Mouse (Mus musculus) embryonic facial prominence, embryonic 15.5 days (tissue): Measurements from ENCODE around the gene Slc16a8. TPM values are rescaled to one million over a fixed set of nuclear protein-coding genes. Genes with fewer than 3 reads are reported as not detected.

ENCODE experiments used
- ATAC-seq: fragments of 200-750 bp; cut with Nextera tagmentation; 2 replicates; pipeline ENCODE4 v1.8.0; 2017; ENCODE audit warnings: low read depth, moderate TSS enrichment; ENCODE audit not compliant: insufficient number of reproducible peaks, low FRiP score, low TSS enrichment
- H3K27ac ChIP-seq: fragments of 300-500 bp; sonication (generic); replicated peaks from 2 replicates; pipeline ENCODE4 v1.5.1; 2015; ENCODE audit warnings: mild to moderate bottlenecking, inconsistent platforms
- H3K27me3 ChIP-seq: fragments of 300-500 bp; sonication (generic); 2 replicates; pipeline ENCODE4 v1.6.1; 2015; ENCODE audit warnings: inconsistent platforms
- H3K36me3 ChIP-seq: fragments of 300-500 bp; sonication (generic); 2 replicates; pipeline ENCODE4 v1.6.1; 2015; ENCODE audit warnings: mild to moderate bottlenecking, inconsistent platforms
- H3K4me1 ChIP-seq: fragments of 300-500 bp; sonication (generic); 2 replicates; pipeline ENCODE4 v1.6.1; 2015; ENCODE audit warnings: inconsistent platforms
- H3K4me2 ChIP-seq: fragments of 300-500 bp; sonication (generic); replicated peaks from 2 replicates; pipeline ENCODE4 v1.6.1; 2015; ENCODE audit warnings: mild to moderate bottlenecking, inconsistent platforms
- H3K4me3 ChIP-seq: fragments of 300-500 bp; sonication (generic); replicated peaks from 2 replicates; pipeline ENCODE4 v1.5.1; 2015; ENCODE audit warnings: mild to moderate bottlenecking, inconsistent platforms
- H3K9ac ChIP-seq: fragments of 300-500 bp; sonication (generic); 2 replicates; pipeline ENCODE4 v1.6.1; 2015; ENCODE audit warnings: inconsistent platforms
- H3K9me3 ChIP-seq: fragments of 300-500 bp; sonication (generic); replicated peaks from 2 replicates; pipeline ENCODE4 v1.6.1; 2016; ENCODE audit warnings: inconsistent platforms
- WGBS: fragments of 180-500 bp; shearing (Covaris S2); methylation state at CpG from one replicate; pipeline ENCODE4 v1.1.7; 2015; 5-methylcytosine and 5-hydroxymethylcytosine counted together
- polyA plus RNA-seq: library from polyadenylated mRNA; unstranded; fragments of >200 nt; fragmentation: Nextera tagmentation; extraction: Ambion mirVana; gene quantifications from 2 replicates; pipeline ENCODE4 v1.2.1, GENCODE M21; 2015

Slc16a8 gene
- polyA plus RNA-seq, 1 experiment from 2014 or later = 0.35 TPM

GRCm38 (mm10) chr15:79282434-79282833 is 27.9 kb upstream of the Slc16a8 start:
- WGBS = 76% methylated on average over 5 of the region's 5 CpGs
- H3K9me3 ChIP-seq = no peaks in the 10 kb centered on the region
- peaks cover 3% of the 10 kb centered on the region; the same call in 1 of the 2 replicates for H3K36me3 ChIP-seq
- H3K4me3 ChIP-seq = no peak overlapping the region
- no peak overlapping the region for H3K4me2 ChIP-seq
- ATAC-seq = no peak
- no peaks in the 10 kb centered on the region for H3K4me1 ChIP-seq
- H3K27ac ChIP-seq = no peak overlapping the region
- H3K27me3 ChIP-seq = no peaks in the 10 kb centered on the region
- H3K9ac ChIP-seq = no peak overlapping the region

GRCm38 (mm10) chr15:79281389-79281788 is 26.8 kb upstream of the Slc16a8 start:
- Histone ChIP-seq H3K4me3 (no peak overlapping the region), H3K4me2 (no peak overlapping the region), H3K27me3 (no peaks in the 10 kb centered on the region), H3K9me3 (no peaks in the 10 kb centered on the region), H3K36me3 (peaks cover 2% of the 10 kb centered on the region; the same call in 1 of the 2 replicates), H3K4me1 (no peaks in the 10 kb centered on the region), H3K27ac (0 out of 2 replicates have a peak overlapping the region, but pooled peaks have one; percentile 45), H3K9ac (no peak overlapping the region)
- no peak for ATAC-seq
- WGBS = 50% methylated on average over 1 of the region's 1 CpGs

GRCm38 (mm10) chr15:79280850-79281249 is 26.3 kb upstream of the Slc16a8 start:
- WGBS = 56% methylated on average over 5 of the region's 5 CpGs
- Histone ChIP-seq H3K27ac (0 out of 2 replicates have a peak overlapping the region, but pooled peaks have one; percentile 45), H3K4me3 (no peak overlapping the region), H3K4me2 (no peak overlapping the region), H3K9me3 (no peaks in the 10 kb centered on the region), H3K9ac (no peak overlapping the region), H3K36me3 (no peaks in the 10 kb centered on the region), H3K4me1 (no peaks in the 10 kb centered on the region), H3K27me3 (no peaks in the 10 kb centered on the region)
- ATAC-seq = no peak

- Histone ChIP-seq H3K4me3 (no peak overlapping the region), H3K4me1 (no peaks in the 10 kb centered on the region), H3K27ac (no peak overlapping the region), H3K4me2 (no peak overlapping the region), H3K27me3 (no peaks in the 10 kb centered on the region), H3K36me3 (no peaks in the 10 kb centered on the region), H3K9me3 (no peaks in the 10 kb centered on the region), H3K9ac (no peak overlapping the region)
- WGBS = 21% methylated on average over 6 of the region's 6 CpGs
- ATAC-seq = no peak
These were observed 25.6 kb upstream of the Slc16a8 start for GRCm38 (mm10) chr15:79280209-79280608.

GRCm38 (mm10) chr15:79277728-79278127 is 23.2 kb upstream of the Slc16a8 start:
- Histone ChIP-seq H3K27ac (0 out of 2 replicates have a peak overlapping the region, but pooled peaks have one; percentile 34), H3K27me3 (no peaks in the 10 kb centered on the region), H3K4me2 (no peak overlapping the region), H3K4me3 (no peak overlapping the region), H3K36me3 (no peaks in the 10 kb centered on the region), H3K9me3 (no peaks in the 10 kb centered on the region), H3K9ac (no peak overlapping the region), H3K4me1 (no peaks in the 10 kb centered on the region)
- WGBS = 29% methylated on average over 10 of the region's 10 CpGs
- no peak for ATAC-seq

- no peak overlapping the region for H3K27ac ChIP-seq
- H3K4me1 ChIP-seq = peaks cover 10% of the 10 kb centered on the region
- ATAC-seq = no peak
- no peak overlapping the region for H3K9ac ChIP-seq
- no peaks in the 10 kb centered on the region for H3K36me3 ChIP-seq
- no peaks in the 10 kb centered on the region for H3K9me3 ChIP-seq
- H3K27me3 ChIP-seq = peaks cover 9% of the 10 kb centered on the region
- H3K4me3 ChIP-seq = no peak overlapping the region
- 62% methylated on average over 10 of the region's 10 CpGs for WGBS
- H3K4me2 ChIP-seq = no peak overlapping the region
These were observed 18.5 kb upstream of the Slc16a8 start for GRCm38 (mm10) chr15:79273020-79273419.

GRCm38 (mm10) chr15:79271124-79271746 is 16.7 kb upstream of the Slc16a8 start:
- Histone ChIP-seq H3K9me3 (no peaks in the 10 kb centered on the region), H3K27me3 (peaks cover 11% of the 10 kb centered on the region), H3K36me3 (no peaks in the 10 kb centered on the region), H3K4me1 (peaks cover 10% of the 10 kb centered on the region), H3K9ac (no peak overlapping the region), H3K4me3 (peak overlapping the region; percentile 31), H3K4me2 (peak overlapping the region; percentile 57), H3K27ac (no peak overlapping the region)
- 12% methylated on average over 17 of the region's 17 CpGs for WGBS
- no peak for ATAC-seq

GRCm38 (mm10) chr15:79270317-79271123 is 16.0 kb upstream of the Slc16a8 start:
- H3K4me3 ChIP-seq = peak overlapping the region; percentile 31
- no peaks in the 10 kb centered on the region for H3K9me3 ChIP-seq
- H3K9ac ChIP-seq = no peak overlapping the region
- H3K4me2 ChIP-seq = peak overlapping the region; percentile 57
- peaks cover 10% of the 10 kb centered on the region for H3K4me1 ChIP-seq
- H3K36me3 ChIP-seq = no peaks in the 10 kb centered on the region
- H3K27ac ChIP-seq = no peak overlapping the region
- peaks cover 11% of the 10 kb centered on the region for H3K27me3 ChIP-seq
- 1% methylated on average over 33 of the region's 33 CpGs for WGBS
- no peak; the same call in 1 of the 2 replicates for ATAC-seq

- Histone ChIP-seq H3K27ac (no peak overlapping the region), H3K4me1 (peaks cover 10% of the 10 kb centered on the region), H3K4me3 (no peak overlapping the region), H3K27me3 (peaks cover 11% of the 10 kb centered on the region), H3K36me3 (no peaks in the 10 kb centered on the region), H3K4me2 (no peak overlapping the region), H3K9me3 (no peaks in the 10 kb centered on the region), H3K9ac (no peak overlapping the region)
- ATAC-seq = no peak
- 16% methylated on average over 1 of the region's 1 CpGs for WGBS
These were observed 14.0 kb upstream of the Slc16a8 start for GRCm38 (mm10) chr15:79268521-79268920.

- Histone ChIP-seq H3K9ac (no peak overlapping the region), H3K4me2 (no peak overlapping the region), H3K4me3 (no peak overlapping the region), H3K36me3 (no peaks in the 10 kb centered on the region), H3K27me3 (peaks cover 8% of the 10 kb centered on the region), H3K4me1 (peaks cover 19% of the 10 kb centered on the region), H3K9me3 (no peaks in the 10 kb centered on the region), H3K27ac (no peak overlapping the region)
- 66% methylated on average over 4 of the region's 4 CpGs for whole genome bisulfite sequencing
- no peak for ATAC-seq
These were observed 10.8 kb upstream of the Slc16a8 start for GRCm38 (mm10) chr15:79265384-79265783.

- ATAC-seq = no peak
- Histone ChIP-seq H3K4me2 (no peak overlapping the region), H3K27ac (no peak overlapping the region), H3K4me1 (peaks cover 17% of the 10 kb centered on the region), H3K36me3 (no peaks in the 10 kb centered on the region), H3K9me3 (no peaks in the 10 kb centered on the region), H3K4me3 (no peak overlapping the region), H3K9ac (no peak overlapping the region), H3K27me3 (peaks cover 9% of the 10 kb centered on the region)
- WGBS = 89% methylated on average over 6 of the region's 6 CpGs
These were observed 9.2 kb upstream of the Slc16a8 start for GRCm38 (mm10) chr15:79263726-79264125.
